Mouse (Mus musculus) erythroid progenitor cell, adult 5-6 weeks (primary cell): ENCODE data around the gene Vpreb2. TPM values are rescaled to one million over a fixed set of nuclear protein-coding genes. Genes with fewer than 3 reads are reported as not detected.
"Not testable (repeated sequence)": the region's sequence is repeated elsewhere in the genome, so short reads cannot be mapped to it uniquely, and the experiment has no call there.

Experiments
- ATAC-seq: replicated peaks from 2 replicates; pipeline ENCODE4 v1.8.0; 2016; ENCODE audit warnings: moderate number of reproducible peaks, mild to moderate bottlenecking, moderate TSS enrichment, inconsistent platforms; ENCODE audit not compliant: poor library complexity, low FRiP score, severe bottlenecking
- total RNA-seq, 2 experiments: library from RNA; stranded (forward) in 1 of 2; stranded (reverse) in 1 of 2; fragments of 150-400 nt in 1 of 2; fragments of 186-747, 209-891 nt in 1 of 2; gene quantifications; 2 replicates each; pipeline versions ENCODE4 v1.2.3 to v1.2.4; 2015 to 2017; ENCODE audit warnings: low replicate concordance in 2 of 2

Vpreb2 gene
- total RNA-seq, 2 experiments from 2014 or later, result 8.8 TPM; not detected in 1

GRCm38 (mm10) chr16:17986456-17987132, 6.4 kb downstream of the Vpreb2 start:
- peak; percentile 56; the same call in 1 of the 2 replicates for ATAC-seq

- ATAC-seq, result no peak
These were observed 7.5 kb downstream of the Vpreb2 start for GRCm38 (mm10) chr16:17987703-17988102.

- not testable (repeated sequence) for ATAC-seq
These were observed 12.1 kb downstream of the Vpreb2 start for GRCm38 (mm10) chr16:17992321-17992720.

- no peak for ATAC-seq
These were observed 19.4 kb downstream of the Vpreb2 start for GRCm38 (mm10) chr16:17999668-18000067.

- ATAC-seq, result no peak
These were observed 24.4 kb downstream of the Vpreb2 start for GRCm38 (mm10) chr16:18004589-18004988.

DNA sequence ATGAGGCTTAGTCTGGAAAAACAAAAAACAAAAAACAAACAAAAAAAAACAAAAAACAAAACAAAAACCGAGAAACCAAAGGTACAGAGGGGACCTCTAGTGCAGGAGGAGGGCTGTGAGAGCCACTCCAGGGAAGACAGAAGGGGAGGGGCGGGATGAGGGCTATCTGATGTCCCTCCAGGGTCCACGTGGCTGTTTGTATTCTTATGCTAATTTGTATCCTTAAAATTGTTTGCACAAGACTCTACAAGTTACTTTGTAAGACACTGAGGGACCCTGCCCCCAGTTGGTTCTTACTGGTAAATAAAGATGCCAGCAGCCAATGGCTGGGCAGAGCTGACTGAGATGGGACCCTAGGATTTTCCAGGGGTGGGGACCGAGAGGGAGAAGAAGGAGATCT, 26.9 kb downstream of the Vpreb2 start:
- no peak for ATAC-seq

DNA sequence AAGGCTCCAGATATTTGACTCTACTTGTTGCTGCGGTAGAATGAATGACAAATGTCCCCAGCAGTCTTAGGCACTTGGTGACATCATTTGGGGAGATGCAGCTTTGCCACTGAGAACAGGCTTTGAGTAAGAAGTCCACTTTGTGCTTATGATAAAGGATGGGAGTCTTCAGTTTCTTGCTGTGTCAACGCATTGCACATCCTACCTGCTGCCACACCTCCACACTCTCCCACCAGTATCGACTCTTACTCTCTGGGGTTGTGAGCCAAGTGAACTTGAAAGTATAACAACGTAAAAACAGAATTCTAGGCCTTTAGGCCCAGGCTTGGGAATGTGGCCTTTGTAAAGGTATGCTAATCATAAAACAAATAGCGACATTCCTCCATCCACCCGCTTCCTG, 30.9 kb downstream of the Vpreb2 start:
- ATAC-seq, result no peak

GRCm38 (mm10) chr16:18016482-18016881, 36.3 kb downstream of the Vpreb2 start:
- not testable (repeated sequence) for ATAC-seq

DNA sequence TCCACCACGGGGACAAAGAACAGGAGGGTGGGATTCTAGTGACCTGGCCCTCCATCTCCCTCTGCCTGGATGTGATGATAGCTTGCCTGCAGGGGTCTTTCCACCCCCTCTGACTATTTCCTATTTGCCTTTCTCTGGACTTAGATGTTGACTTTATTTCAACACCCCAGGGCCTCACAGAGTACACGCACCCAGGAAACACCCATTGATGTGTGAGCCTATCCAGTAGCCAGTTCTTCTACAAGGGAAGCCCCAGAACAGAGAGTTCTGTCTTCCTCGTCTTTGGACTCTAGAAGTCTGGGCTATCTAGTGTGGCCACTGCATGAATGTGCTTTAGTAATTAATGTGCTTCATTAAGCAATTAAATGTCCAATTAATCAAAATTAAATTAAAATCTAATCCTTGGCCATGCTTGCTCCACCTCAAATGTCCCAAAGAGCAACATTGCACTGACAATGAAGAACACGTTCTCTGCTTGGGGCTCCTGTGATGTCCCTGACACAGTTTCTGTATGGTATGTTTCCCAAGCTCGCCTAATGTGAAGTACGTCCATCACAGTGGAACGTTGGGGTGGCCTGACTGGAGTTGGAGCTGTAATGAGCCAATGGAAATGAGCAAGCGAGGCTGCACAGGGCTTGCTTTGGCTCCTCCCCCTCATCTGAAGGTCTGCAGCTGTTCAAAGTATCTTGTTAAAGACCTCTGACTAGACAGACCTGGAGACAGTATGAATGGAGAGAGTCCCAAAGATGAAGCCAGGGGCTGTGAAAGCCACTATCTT, 42.7 kb downstream of the Vpreb2 start:
- ATAC-seq, result no peak

DNA sequence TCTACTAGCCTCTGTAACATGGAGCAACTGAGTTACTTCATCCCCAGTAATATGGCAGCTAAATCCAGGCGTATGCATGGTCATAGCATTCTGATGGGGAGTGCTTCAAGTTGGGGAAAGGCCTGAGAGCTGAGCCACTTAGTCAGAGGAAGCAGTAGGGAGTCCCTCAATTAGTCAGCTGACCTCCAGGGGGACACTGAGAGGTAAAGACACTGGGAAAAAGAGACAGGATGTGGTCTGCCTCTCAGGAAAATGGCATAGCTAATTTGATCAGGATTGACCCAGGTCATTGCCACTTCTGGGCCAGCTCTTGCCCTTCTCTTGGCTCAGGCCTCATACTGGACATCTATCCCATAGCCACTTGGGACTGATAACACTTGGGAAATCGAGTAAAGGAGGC, 47.1 kb downstream of the Vpreb2 start:
- no peak for ATAC-seq

Other genes with a start within 250 kb of the Vpreb2 start
- gene Med15, start 247.5 kb upstream of the Vpreb2 start, total RNA-seq (2015; ENCODE audit: low replicate concordance), result 55.1 and 70.8 TPM in 2 replicates
- gene Med15, start 247.5 kb upstream of the Vpreb2 start, total RNA-seq (2017; ENCODE audit: low replicate concordance), result 57.3 and 60.2 TPM in 2 replicates
- gene Klhl22, start 220.8 kb upstream of the Vpreb2 start, total RNA-seq (2015; ENCODE audit: low replicate concordance), result 4.2 and 5.4 TPM in 2 replicates
- gene Klhl22, start 220.8 kb upstream of the Vpreb2 start, total RNA-seq (2017; ENCODE audit: low replicate concordance), result 3.7 and 3.9 TPM in 2 replicates
- gene Scarf2, start 183.1 kb upstream of the Vpreb2 start, total RNA-seq (2015; ENCODE audit: low replicate concordance), result 0.42 TPM in 1 of 2 replicates, not detected in the other
- not detected in 2 replicates for gene Scarf2, start 183.1 kb upstream of the Vpreb2 start, total RNA-seq (2017; ENCODE audit: low replicate concordance)
- not detected in 2 replicates for gene B830017H08Rik, start 147.3 kb upstream of the Vpreb2 start, total RNA-seq (2015; ENCODE audit: low replicate concordance)
- gene B830017H08Rik, start 147.3 kb upstream of the Vpreb2 start, total RNA-seq (2017; ENCODE audit: low replicate concordance), result not detected in 2 replicates
- 7.1 and 9.7 TPM in 2 replicates for gene Car15, start 142.1 kb upstream of the Vpreb2 start, total RNA-seq (2015; ENCODE audit: low replicate concordance)
- 4.6 and 9.5 TPM in 2 replicates for gene Car15, start 142.1 kb upstream of the Vpreb2 start, total RNA-seq (2017; ENCODE audit: low replicate concordance)
- 1.8 and 2.1 TPM in 2 replicates for gene Gm20518, start 88.8 kb upstream of the Vpreb2 start, total RNA-seq (2015; ENCODE audit: low replicate concordance)
- 1.0 TPM in 1 of 2 replicates, not detected in the other for gene Gm20518, start 88.8 kb upstream of the Vpreb2 start, total RNA-seq (2017; ENCODE audit: low replicate concordance)
- not detected in 2 replicates for gene Tssk1, start 86.2 kb upstream of the Vpreb2 start, total RNA-seq (2015; ENCODE audit: low replicate concordance)
- gene Tssk1, start 86.2 kb upstream of the Vpreb2 start, total RNA-seq (2017; ENCODE audit: low replicate concordance), result not detected in 2 replicates
- 21.4 and 38.9 TPM in 2 replicates for gene Dgcr2, start 81.9 kb upstream of the Vpreb2 start, total RNA-seq (2015; ENCODE audit: low replicate concordance)
- 41.7 and 42.7 TPM in 2 replicates for gene Dgcr2, start 81.9 kb upstream of the Vpreb2 start, total RNA-seq (2017; ENCODE audit: low replicate concordance)
- not detected in 2 replicates for gene Tssk2, start 81.8 kb upstream of the Vpreb2 start, total RNA-seq (2015; ENCODE audit: low replicate concordance)
- gene Tssk2, start 81.8 kb upstream of the Vpreb2 start, total RNA-seq (2017; ENCODE audit: low replicate concordance), result not detected in 2 replicates
- 9.4 and 10.9 TPM in 2 replicates for gene Ess2, start 69.1 kb upstream of the Vpreb2 start, total RNA-seq (2015; ENCODE audit: low replicate concordance)
- 9.6 and 27.5 TPM in 2 replicates for gene Ess2, start 69.1 kb upstream of the Vpreb2 start, total RNA-seq (2017; ENCODE audit: low replicate concordance)
- not detected in 2 replicates for gene Gsc2, start 65.4 kb upstream of the Vpreb2 start, total RNA-seq (2015; ENCODE audit: low replicate concordance)
- gene Gsc2, start 65.4 kb upstream of the Vpreb2 start, total RNA-seq (2017; ENCODE audit: low replicate concordance), result not detected in 2 replicates
- 0.84 and 12.3 TPM in 2 replicates for gene Slc25a1, start 52.2 kb upstream of the Vpreb2 start, total RNA-seq (2015; ENCODE audit: low replicate concordance)
- 8.5 and 9.9 TPM in 2 replicates for gene Slc25a1, start 52.2 kb upstream of the Vpreb2 start, total RNA-seq (2017; ENCODE audit: low replicate concordance)
- 8.4 TPM in 1 of 2 replicates, not detected in the other for gene Dgcr6, start 72.4 kb downstream of the Vpreb2 start, total RNA-seq (2015; ENCODE audit: low replicate concordance)
- 2.1 TPM in 1 of 2 replicates, not detected in the other for gene Dgcr6, start 72.4 kb downstream of the Vpreb2 start, total RNA-seq (2017; ENCODE audit: low replicate concordance)
- gene Prodh, start 109.8 kb downstream of the Vpreb2 start, total RNA-seq (2015; ENCODE audit: low replicate concordance), result not detected in 2 replicates
- 3.4 and 5.0 TPM in 2 replicates for gene Prodh, start 109.8 kb downstream of the Vpreb2 start, total RNA-seq (2017; ENCODE audit: low replicate concordance)
- 1.4 TPM in 1 of 2 replicates, not detected in the other for gene Rtn4r, start 147.2 kb downstream of the Vpreb2 start, total RNA-seq (2015; ENCODE audit: low replicate concordance)
- gene Rtn4r, start 147.2 kb downstream of the Vpreb2 start, total RNA-seq (2017; ENCODE audit: low replicate concordance), result 1.6 TPM in 1 of 2 replicates, not detected in the other
- gene Ccdc188, start 237.5 kb downstream of the Vpreb2 start, total RNA-seq (2015; ENCODE audit: low replicate concordance), result not detected in 2 replicates
- gene Ccdc188, start 237.5 kb downstream of the Vpreb2 start, total RNA-seq (2017; ENCODE audit: low replicate concordance), result not detected in 2 replicates